Mouse (Mus musculus) E14TG2a.4 (cell line): ENCODE results near the gene Ankrd13d.

ENCODE experiments used
- CTCF ChIP-seq: conservative IDR thresholded peaks from 2 replicates; pipeline ENCODE4 v1.5.1; 2014; ENCODE audit warnings: low read length
- NANOG ChIP-seq: IDR thresholded peaks from 2 replicates; pipeline ENCODE4 v1.6.1; 2014; ENCODE audit warnings: borderline replicate concordance, low read length, mixed read lengths

GRCm38 (mm10) chr19:4257216-4257896, 25.6 kb downstream of the Ankrd13d start:
- TF ChIP-seq CTCF, result peak; percentile 62
- TF ChIP-seq NANOG, result no peak
